Mouse (Mus musculus) C2C12 (cell line): ENCODE data around the gene Akap2.

Experiments
- CEBPB ChIP-seq: IDR thresholded peaks from one replicate; pipeline ENCODE4 v1.6.1; 2011; ENCODE audit warnings: low read depth, mild to moderate bottlenecking, control low read depth, moderate library complexity
- CTCF ChIP-seq: IDR thresholded peaks from one replicate; pipeline ENCODE4 v1.5.1; 2011; ENCODE audit not compliant: control insufficient read depth, insufficient read depth, insufficient read length
- MAX ChIP-seq: IDR thresholded peaks from one replicate; pipeline ENCODE4 v1.6.1; 2011; ENCODE audit warnings: mild to moderate bottlenecking, control low read depth
- USF1 ChIP-seq: IDR thresholded peaks from one replicate; pipeline ENCODE4 v1.6.1; 2011; ENCODE audit warnings: low read depth, mild to moderate bottlenecking, control low read depth, moderate library complexity

- TF ChIP-seq CTCF (no peak), MAX (no peak), CEBPB (no peak), USF1 (no peak)
Measured at GRCm38 (mm10) chr4:57916201-57916661, 198.8 kb downstream of the Akap2 start, which contains the start of gene D630039A03Rik.
